Mouse (Mus musculus): Measurements from ENCODE around the gene Adam12. TPM values are rescaled to one million over a fixed set of nuclear protein-coding genes. Genes with fewer than 3 reads are reported as not detected.

Adam12 gene
- total RNA-seq, 2 experiments from 2014 or later: 16.3 to 16.8 TPM

Small RNA genes within 50 kb of the gene (microRNA-seq; reads per million reads assigned to microRNA genes)
- gene Gm23631: 0 reads per million in 2 experiments

Other genes with a start within 250 kb of the Adam12 start
- gene D7Ertd443e, start 153.5 kb upstream of the Adam12 start, total RNA-seq (2021): 1 to 10 TPM in 1 of 2 experiments, under 1 TPM in 1; 0.87 to 1.1 TPM